Mouse (Mus musculus) thymus, postnatal 36 days (tissue): Measurements from ENCODE around the gene Ppp1r12c.
"Not testable (repeated sequence)": the region's sequence is repeated elsewhere in the genome, so short reads cannot be mapped to it uniquely, and the experiment has no call there.

Source experiments
- DNase-seq, 2 experiments: peaks; one replicate each; pipeline ENCODE4 v3.0.0; 2022; ENCODE audit warnings: mixed read lengths in 2 of 2

Ppp1r12c gene

DNA sequence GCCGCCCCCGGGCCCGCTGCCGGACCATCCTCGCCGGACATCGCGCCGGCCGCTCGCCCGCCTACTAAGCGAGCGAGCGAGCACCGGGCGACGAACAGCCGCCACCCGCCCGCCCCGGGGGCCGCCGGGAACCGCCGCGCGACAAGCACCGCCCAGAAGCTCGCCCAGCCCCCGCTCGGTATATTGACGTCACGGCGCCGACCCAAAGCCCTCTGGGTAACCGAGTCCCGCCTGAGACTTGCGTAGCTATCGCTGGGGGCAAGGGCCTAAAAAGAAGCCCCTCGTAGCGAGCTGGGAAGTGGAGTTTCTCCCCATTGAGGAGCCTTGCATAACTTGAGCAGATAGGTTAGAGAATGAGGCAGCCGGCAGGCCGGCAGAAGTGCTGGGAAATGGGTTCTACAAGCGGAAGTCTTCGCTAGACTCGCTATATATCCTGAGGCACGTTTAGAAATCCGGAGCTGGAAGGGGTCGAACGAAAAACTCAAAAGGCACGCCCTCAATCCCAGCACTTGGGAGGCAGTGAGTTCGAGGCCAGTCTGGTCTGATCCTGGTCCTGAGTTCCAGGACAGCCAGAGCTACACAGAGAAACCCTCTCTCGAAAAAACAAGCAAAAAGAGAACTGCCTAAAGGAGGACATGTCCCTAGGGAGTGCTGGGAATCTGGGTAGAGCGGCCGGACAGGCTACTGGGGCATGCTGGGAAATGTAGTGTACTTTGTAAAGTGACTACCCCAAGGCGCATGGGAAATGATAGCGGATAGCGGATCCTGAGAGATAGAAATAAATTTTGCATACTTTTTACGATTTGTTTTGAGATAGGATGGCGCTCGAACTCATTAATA, at the start of gene Ppp1r12c:
Gene Ppp1r12c, minus strand, starts transcription at position 123 of the 840 bp plus-strand sequence.
- DNase-seq = peak; percentile 94

DNA sequence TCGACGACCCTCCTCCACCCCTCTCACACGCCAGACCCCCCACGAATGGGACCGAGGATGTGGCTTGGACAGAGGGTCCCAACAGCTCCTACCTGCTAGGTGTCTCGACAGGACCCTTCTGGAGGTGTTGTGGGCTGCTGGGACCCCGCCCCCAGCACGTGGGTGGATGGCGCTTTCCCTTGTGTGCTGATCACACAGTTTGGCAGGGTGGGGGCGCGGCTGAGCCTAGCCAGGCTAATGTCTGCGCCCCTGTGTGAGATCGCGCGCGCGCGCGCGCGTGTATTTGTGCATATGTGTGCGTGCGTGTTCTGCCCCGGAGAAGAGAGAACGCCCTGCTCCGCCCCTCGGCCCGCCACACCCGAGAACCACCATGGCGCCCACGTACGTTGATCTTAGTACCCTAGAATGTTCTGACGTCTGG, 45.8 kb upstream of the Ppp1r12c start, which contains the start of gene Syt5:
Gene Syt5, minus strand, starts transcription at position 321 of the 421 bp plus-strand sequence.
- DNase-seq = no peak

DNA sequence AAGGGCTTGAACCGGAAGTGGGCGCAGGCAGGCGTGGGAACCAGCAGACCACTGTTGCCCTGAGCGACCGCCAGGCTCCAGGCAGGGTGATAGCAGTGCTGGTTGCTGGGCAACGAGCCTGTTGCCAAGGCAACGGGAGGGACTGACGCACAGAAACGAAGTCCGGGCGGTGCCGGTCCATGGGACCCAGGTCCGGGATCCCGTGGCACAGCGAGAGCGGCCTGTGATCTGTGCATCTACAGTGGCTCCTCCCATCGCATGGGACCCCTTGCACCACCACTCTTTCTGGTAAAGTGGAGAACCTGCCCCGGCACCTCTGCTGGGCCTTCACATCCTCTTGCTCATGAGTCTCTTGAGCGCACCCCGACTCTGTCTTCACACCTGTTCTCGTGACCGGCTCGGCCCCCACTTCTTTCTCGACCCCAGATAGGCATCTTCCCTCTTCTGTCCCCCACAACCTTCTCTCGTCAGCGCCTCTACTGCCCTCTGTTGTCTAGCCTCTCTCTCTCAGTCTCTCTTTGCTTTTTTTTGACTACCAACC, 45.2 kb upstream of the Ppp1r12c start:
- DNase-seq = no peak

DNA sequence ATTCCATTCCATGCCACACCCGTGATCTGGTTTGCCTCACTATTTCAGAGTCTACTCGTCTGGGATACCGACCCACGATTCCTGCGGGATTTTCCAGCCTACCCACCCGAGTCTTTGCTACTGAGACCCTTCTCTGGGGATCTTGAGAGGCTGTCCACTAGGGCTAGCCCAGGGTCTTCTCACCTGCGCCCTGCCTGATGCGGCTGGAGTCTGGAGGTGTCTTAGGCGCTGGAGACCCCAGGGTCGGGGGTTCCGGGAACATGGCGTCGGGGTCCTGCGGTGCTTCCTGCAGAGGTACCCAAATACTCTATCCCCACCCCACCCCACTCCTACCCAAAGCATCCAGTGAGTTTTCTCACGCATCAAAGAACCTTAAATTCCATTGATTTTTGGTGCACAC, 44.6 kb upstream of the Ppp1r12c start:
- DNase-seq = no peak

DNA sequence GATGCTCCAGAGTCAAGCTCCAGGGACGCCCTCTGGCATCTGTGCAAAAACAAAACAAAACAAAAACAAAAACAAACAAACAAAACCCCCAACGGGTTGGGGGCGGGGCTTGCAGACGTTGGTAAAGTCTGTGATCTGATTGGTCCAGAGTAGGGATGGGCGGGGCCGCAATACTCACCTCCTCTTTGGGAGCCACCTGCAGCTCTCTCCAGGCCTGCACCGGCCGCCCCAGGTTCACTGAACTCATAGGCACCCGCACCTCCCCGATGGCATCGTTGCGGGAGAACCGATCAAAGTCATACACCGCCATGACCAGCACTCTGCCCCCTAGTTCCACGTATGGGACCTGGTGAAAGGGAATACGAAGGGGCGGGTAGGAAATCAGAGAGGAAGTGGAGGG, 40.5 kb upstream of the Ppp1r12c start:
- no peak for DNase-seq

DNA sequence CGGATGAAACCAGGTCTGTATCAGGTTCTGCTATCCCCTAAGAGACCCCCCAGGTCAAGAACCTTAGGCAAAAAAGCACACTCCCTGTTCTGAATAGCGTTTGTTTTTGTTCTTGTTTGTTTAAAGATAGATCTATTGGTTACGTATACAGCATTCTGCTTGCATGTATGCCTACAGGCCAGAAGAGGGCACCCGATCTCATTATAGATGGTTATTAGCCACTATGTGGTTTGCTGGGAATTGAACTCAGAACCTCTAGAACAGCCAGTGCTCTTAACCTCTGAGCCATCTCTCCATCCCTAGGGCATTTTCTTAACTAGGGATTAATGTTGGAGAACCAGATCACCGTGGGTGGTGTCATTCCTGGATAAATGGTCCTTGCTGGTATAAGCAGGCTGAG, 39.9 kb upstream of the Ppp1r12c start:
- DNase-seq = no peak

DNA sequence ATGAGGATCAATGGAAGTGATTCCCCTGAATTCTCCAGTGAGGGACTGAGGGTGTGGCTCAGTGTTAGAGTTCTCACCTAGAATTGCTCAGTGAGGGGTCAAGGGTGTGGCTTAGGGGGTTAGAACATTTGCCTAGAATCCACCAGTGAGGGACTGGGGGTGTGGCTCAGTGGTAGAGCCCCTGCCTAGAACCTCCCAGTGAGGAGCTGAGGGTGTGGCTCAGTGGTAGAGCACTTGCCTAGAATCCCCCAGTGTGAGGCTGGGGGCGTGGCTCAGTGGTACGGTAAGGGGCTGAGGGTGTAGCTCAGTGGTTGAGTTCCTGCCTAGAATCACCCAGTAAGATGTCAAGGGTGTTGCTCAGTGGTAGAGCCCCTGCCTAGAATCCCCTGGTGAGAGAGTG, 37.5 kb upstream of the Ppp1r12c start:
- DNase-seq = no peak

DNA sequence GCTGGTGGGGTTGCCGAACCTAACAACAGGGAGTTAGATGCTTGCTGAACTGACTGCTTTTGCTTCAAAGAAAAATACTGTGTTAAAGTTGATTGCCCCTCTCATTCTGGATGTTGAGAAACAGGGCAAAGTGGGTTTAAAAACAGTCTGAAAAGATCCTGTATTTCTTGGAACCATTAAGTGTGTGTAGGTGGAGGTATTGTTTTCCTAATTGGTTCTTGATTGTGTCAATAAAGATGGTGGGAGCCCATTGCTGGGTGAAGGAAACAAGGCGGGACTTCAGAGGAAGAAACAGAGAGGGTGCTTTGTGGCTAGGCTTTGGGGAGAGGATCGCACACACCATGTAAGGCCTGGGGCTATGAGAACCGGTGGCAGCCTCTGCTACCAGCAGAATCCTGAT, 35.7 kb upstream of the Ppp1r12c start:
- no peak for DNase-seq

DNA sequence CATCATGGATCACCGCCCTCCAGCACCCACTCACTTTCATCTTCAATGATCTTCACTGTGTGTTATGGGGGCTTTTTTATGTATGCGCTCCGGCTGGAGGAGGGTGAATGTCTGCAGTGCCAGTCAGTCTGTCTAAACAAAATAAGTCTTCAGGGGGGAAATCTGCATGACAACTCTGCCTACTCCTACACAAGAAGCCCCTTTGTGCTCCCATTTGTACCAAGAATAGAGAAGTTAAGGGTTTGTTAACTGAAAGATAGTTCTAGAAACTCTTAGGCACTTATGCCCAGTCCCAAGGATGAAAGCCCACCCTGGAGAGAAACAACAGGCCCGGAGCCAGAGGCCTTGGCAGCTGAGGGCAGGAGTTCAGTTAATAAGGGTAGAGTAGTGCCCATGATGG, 34.9 kb upstream of the Ppp1r12c start:
- DNase-seq = no peak

DNA sequence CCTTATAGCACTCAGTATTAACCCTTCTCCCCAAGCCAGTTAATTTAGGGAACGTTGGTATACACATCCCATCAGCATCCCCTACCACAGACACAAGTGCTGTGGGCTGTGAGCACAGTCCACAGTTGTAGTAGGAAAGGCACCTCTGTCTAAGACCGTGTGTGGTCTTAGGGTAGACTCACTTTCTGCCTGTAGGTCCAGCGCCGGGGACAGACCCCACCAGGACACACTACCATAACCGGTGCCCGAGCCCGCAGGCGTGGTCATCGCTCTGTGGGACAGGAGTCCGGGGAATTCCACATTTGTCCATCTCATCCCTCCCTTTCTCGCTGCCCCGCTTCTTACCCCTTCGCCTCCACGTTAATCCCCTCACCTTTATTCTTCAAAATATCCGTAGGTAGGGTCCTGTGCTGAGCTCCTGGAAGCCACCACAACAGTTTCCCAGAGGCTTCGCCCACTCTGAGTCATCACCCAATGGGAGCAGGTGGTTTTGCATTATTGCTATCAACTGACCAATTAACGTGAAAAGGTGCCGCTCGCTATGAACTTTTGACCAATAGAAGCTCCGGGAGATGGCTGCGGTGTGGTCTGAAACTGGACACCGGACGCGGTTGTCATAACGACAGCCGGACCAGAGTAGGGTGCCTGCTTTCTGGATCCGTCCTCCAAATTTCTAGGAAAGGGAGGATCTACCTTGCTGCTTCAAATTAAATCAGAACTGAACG, 30.7 kb upstream of the Ppp1r12c start, which contains the start of gene Dnaaf3:
Gene Dnaaf3, minus strand, starts transcription at position 449 of the 725 bp plus-strand sequence.
- no peak for DNase-seq

DNA sequence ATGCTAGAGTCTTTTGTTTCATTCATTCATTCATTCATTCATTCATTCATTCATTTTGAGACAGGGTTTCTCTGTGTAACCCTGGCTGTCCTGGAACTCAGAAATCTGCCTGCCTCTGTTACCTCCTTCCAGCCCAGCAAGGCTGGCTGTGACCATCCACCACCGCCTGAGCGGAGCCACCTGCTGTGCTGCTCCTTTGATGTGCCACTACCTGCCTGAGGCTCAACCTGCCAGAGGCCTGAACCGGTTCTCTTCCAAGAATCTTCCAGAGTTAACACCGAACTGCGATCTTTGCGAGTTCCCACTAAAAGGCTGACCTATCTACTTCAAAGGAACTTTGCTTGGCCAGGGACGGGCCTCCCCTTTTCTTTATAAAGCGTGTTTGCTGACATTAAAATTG, 28.7 kb upstream of the Ppp1r12c start:
- not testable (repeated sequence) for DNase-seq

DNA sequence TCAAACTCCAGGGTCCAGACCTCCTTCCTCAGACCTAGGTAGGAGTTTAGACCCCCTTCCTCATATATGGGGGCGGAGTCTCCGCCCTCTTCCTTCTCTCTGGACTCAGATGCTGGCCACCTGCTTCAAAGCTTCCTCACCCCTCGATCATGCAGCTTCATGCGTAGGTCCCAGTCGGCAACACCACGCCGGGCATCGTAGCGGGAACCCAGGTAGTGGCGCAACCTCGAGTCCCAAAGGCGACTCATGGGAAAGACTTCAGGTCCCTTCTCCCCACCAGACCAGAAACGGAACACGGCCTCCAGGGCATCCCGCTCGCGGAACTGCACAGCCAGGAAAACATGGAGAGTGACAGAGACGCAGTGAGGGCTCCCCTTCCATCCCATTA, 25.8 kb upstream of the Ppp1r12c start:
- no peak for DNase-seq

DNA sequence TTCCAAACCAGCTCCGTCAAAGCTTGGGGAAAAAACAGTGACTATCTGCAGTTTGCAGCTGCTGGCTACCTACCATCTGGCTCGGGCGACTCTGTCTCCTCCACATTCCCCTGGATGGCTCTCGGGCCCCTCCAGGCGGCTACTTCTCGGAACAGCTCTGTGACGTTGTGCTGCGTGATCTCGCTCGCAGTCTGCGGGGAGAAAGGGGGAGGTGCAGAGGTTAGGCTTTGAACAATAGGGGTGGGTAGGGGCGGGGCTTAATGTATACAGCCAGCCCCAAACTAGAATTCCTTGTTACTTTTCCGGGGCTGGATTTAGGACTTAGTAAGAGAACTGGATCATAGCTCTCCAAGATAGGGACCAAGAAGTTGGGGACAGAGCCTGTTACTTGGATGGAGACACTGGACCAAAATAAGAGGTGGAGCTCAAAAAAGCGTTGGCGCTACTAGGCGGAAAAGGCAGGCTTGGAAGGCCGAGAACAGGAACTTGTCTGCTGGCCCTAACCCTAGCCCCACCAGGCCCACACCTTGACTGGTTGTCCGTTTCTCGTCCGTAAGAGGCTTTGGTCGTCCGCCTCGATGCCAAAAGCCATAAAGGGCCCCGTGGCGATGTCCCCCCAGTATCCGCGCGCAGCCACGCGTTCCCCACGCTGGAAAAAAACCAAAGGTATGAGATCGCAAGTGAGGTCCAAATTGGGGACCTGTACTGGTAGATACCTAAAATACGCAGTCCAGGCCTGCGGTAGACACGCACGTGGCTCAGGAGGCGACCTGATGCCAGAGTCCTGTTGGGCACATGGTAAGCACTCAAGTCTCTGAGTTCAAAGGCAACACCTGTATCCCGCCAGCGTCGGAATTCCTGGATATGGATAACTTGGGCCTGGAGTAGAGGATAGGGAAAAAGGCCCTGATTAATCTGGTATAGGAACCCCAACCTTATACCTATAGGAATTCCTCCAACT, 25.1 kb upstream of the Ppp1r12c start:
- DNase-seq = peak; percentile 72 to 81

DNA sequence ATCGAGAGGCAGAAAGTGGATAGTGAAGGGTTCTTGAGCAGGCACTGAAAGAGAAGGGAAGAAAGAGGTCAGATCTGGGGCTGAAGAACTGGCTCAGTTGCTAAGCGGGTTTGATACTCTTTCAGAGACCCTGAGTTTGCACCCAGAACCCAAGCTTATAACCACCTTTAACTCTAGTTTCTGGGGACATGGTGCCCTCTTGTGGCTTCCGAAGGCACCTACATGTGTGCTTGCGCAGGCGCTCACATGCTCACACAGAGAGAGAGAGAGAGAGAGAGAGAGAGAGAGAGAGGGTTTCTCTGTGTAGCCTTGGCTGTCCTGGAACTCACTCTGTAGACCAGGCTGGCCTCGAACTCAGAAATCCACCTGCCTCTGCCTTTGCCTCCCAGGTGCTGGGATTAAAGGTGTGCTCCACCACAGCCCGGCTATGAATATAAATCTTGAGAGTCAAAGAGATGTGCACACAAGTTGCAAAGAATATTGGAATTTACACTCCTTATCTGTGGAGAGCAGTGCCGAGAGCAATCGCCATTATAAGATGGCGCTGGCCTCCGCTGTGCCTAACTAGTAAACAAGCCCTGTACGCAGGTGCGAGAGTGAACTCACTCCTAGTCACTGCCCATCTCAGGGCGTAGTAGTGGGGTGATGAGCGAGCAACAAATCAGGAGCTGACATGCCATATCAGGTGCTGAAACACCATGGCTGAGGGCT, 22.9 kb upstream of the Ppp1r12c start, which contains the start of gene Tnni3:
Gene Tnni3, minus strand, starts transcription at position 18 of the 711 bp plus-strand sequence.
- peak; percentile 46 to 49 for DNase-seq

DNA sequence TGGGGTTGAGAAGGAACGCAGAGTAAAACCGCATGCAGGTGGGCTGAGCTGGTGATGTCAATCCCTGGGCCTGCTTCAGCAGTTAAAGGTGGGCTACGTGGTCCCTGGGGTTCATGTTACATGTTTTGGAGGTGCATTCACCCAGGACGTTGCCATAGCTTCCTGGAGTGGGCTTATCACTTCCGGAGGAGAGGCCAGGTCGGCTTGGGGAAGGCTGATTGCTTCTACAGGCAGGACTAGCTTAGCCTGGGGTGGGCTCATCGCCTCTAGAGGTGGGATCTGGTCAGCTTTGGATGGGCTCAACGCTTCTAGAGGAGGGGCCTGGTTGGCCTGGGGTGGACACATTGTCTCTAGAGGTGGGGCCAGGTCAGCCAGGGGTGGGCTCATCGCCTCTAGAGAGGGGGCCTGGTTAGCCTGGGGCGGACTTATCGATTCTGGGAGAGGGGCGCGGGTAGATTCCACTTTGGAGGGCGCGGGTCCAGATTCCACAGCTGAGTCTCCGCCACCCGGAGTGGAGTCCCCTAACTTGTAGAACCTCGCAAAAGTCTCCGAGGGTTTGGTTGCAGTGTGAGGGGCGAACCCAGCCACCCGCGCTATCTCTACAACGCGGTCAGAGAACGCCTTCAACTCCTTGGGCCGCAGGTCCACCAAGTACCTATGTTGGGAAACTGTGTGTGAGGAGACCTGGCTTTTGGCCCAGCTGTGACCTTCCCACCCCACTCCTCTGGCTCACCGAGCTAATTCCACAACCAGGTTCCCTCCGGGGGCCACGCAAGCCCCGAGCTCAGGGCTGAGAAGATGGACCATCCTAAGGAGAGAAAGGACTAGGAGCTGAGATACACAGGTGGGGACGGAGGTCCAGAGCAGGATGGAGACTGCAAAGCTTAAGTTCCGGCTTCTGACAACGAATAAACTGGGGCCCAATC, 22.0 kb upstream of the Ppp1r12c start:
- no peak for DNase-seq

DNA sequence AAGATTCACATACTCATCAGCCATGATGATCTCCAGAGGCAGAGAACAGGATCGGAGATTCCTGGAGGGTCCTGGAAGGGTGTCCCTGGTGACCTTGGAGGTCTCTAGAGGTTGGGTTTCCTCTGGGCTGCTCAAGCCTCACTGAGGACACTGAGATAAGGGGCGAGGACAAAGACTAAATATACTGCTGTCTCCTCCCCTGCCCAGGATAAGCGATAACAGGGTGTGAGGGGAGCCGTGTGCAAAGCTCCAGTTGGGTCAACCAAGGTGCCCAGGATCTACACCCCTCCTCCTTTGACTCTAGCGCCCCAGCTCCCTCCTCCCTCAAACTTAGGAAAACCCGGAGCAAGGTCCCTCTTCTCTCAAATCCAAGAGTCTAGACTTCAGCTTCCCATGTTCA, 20.8 kb upstream of the Ppp1r12c start:
- DNase-seq = no peak

DNA sequence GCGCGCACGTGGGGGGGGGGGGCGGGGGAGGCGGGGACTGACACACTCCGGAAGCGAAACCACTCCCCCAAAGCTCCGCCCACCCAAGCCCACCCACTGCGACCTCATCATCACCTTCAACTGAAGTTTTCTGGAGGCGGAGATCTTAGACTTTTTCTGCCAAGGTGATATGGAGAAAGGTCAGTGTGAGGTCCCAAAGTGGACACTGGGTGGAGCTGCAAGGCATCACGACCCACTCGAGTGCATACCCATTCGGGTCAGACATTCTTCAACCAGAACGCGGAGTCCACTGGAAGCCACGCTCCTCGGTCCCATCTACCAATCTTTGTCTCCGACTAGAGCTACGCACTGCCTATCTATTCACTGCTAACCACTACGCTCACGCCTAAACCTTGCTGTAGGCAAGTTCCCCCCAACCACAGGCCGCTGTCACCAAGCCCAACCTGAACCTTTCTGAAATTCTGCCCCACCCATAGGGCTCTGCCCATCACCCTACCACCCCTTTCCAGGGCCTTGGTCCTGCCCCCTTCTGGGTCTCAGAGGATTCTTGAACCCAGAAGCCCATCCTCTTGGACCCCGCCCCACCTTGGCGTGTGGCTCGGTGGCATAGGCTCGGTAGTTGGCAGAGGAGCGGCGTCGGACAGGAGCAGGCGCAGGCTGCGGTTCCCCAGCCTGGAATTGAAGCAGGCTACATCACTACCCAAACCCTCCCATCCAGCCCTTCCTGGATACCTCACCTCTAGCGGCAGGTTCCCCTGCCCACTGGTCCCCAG, 19.9 kb upstream of the Ppp1r12c start:
- peak; percentile 25 to 43 for DNase-seq

DNA sequence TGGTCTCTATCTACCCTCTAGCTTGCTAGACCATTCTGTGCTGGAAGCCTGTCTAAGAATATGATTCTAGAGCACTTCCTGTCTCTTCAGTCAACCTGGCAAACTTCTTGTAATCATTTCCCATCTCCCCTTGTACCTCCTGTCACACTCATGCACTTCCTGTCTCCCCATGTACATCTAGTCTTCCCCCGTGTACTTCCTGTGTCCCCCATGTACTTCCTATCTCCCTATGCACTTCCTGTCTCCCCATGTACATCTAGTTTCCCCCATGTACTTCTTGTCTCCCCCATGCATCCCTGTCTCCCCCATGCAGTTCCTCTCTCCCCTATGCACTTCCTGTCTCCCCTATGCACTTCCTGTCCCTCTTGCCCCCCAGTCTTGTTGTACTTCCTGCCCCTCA, 17.0 kb upstream of the Ppp1r12c start:
- no peak for DNase-seq

DNA sequence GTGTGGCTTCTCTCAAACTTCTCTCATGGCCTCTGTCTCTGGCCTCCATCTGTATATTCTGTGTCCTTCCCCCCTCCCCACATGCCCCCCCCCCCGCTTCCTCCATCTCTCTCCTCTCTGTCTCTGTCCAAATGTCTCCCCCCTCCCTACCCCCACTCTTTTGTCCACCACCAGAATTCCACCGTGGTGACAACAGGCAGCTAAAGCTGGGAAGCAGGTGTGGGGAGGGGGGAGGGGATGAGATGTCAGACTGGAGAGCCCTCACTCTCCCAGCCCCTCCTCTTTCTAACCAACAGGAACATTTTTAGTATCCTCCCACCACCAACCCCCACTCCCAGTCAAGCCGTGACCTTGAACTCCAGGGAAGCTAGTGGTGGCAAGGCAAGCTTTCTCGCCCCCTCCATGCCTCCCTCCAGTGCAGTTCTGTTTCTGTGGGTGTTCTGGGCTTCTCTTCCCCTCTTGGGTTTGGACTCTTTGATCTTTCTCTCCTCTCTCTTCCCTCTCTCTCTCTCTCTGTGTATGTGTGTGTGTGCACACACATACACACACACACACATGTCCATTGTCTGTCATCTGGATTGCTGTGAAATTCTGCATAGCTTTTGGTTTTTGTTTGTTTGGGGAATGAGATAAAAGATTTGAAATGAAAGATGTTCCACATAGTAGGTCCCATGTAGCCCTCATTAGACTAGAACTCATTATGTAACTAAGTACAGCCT, 15.0 kb upstream of the Ppp1r12c start, which contains the start of gene Tnnt1:
Gene Tnnt1, minus strand, starts transcription at position 51 of the 719 bp plus-strand sequence.
- DNase-seq = no peak
